Mouse (Mus musculus): ENCODE results near the gene Rpl10-ps3.

Rpl10-ps3 gene

DNA sequence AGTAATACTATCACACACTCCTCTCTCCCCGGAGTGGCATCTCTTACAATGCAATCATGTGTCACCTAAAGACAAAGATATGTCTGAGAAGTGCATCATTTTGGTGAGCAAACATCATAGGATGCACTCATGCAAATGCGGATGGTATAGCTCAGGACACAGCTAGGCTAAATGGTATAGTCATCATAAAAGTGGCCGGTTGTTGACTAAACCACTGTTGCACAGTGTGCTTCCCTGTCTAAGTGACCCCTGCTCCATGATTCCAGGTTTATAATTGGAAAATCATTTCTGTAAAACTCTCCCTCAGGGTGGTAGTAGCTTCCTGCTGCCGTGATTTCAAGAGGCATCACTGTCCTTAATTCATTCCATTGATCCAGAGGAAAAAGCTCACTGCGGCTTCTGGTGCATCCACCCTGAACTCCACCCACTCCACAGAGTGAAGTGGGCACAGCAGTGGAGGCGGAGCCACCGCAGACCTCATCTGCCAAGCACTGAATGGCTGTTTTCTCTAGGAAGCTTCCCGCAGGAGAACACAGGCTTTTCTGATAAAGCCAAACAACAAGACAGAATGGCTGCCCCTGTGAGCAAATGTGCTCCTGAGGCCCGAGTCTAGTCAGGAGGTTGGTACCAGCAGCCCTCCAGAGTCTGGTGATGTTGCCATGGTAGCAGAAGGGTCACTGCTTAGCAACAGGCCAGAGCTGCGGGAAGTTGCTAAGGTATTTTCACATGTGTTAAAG, 38.9 kb downstream of the Rpl10-ps3 start:
- DNase-seq (ENCODE audit: low spot score in 2 of 2) = no peak

DNA sequence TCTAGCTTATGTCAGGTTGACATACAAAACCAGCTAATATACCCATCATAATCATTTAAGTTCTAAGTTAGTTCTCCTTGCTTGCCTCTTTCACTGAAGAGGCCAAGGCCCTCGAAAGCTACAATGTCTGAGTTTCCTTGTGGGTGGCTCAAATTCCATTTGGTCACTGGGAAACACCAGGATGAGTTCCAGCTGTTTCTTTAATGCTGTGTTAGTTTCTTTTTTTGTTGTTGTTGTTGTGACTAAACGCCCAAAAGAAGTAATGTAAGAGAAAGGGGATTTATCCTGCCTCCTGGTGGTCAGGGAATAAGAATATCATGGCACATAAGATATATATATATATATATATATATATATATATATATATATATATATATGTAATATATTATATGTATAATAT, 39.7 kb downstream of the Rpl10-ps3 start:
- DNase-seq (ENCODE audit: low spot score in 2 of 2) = no peak

DNA sequence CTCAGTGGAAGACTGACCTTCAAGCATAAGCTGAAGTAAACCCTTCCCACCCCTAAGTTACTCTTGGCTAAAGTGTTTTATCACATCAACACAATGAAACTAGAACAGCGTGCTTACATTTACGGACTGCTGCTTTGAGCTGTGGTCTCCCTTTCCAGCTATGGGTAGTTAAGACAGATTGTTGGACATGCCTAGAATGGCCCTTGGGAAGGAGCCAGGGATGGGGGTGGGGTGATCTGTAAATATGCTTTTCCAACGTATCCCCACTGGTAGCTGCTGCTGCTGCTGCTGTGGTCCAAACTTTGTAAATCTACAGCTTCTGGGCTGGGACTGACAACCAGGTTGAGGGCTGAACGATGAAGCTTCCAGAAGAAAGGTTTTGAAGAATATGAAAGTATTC, 40.8 kb downstream of the Rpl10-ps3 start:
- DNase-seq (ENCODE audit: low spot score in 2 of 2) = no peak

GRCm38 (mm10) chr9:50301722-50302121, 43.0 kb downstream of the Rpl10-ps3 start:
- no peak for DNase-seq (ENCODE audit: low spot score in 2 of 2)

DNA sequence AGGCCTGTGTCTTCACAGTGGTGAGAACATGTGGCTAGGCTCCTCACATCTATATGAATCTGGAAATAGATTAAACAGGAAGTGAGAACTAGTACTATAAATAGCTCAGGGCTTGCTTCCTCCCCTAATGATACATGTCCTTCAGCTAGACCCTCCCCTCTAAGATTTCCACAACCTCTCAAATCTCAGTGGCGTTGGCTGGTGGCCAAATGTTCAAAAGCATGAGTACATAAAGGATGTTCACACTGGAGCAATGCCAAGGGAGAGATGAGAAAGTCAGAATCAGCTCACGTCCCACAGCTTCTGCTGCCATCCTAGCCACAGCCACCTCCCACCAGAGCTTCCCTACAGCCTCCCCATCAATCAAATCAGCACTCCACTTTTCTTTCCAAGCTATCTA, 46.4 kb downstream of the Rpl10-ps3 start:
- no peak for DNase-seq (ENCODE audit: low spot score in 2 of 2)
